Mouse (Mus musculus): Measurements from ENCODE around the gene Olfr1229. TPM values are rescaled to one million over a fixed set of nuclear protein-coding genes. Genes with fewer than 3 reads are reported as not detected.

Gene Olfr1229
- polyA plus RNA-seq (2012; rRNA removed) = not detected in 2 replicates

DNA sequence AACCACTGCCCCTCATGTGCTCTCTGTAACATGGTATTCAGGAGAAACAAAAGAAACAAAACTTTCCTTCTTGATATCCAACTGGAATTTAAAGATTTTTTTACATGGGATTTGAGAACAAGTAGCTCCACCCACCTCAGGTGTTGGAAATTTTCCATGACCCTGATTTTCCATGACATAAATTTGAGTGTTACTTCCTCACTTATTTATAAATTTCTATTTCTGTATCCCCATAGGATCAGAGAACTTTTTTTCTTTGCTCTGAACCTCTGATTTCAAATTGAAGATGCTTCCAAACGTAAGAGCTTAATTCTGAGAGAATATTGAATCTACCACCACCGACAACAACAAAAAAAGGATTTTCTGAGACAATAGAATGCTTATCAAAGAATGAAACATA lies at the start of gene Olfr1229:
TSS of gene Olfr1229 (minus strand) at position 101 of the 400 bp plus-strand sequence.

DNA sequence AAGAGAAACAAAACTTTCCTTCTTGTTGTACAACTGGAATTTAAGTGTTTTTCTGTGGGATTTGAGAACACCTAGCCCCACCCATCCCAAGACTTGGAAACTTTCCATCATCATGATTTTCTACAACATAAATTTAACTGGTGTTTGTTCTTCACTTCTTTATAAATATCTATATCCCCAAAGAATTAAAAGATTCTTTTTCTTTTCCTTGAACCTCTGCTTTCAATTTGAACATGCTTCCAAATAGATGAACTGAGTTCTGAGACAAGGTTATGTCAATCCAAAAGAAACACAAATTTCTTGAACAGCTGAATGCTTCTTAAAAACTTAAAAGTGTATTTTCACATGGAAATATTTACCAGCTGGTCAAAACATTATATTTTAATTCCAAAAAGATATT lies 41.8 kb upstream of the Olfr1229 start, which contains the start of gene Olfr1232:
TSS of gene Olfr1232 (minus strand) at position 101 of the 400 bp plus-strand sequence.

DNA sequence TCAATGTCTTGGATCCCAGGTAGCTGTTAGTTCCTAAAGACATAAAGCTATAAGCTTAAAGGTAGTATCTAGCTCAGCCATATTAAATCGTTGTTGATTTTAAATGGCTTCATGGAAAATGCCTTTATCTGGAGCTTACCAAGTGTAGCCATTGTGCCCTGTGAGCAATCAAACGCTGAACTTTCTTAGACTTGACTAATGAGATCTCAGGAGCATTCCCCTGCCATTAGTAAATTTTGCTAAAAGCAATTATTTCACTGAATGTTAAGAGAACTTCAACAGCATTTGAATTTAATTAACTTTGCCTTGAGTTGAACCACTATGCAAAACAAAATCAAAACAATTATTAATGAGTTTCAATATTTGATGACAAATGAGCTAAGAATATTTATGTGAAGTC lies 19.2 kb upstream of the Olfr1229 start, which contains the start of gene Olfr1231:
TSS of gene Olfr1231 (minus strand) at position 101 of the 400 bp plus-strand sequence.

DNA sequence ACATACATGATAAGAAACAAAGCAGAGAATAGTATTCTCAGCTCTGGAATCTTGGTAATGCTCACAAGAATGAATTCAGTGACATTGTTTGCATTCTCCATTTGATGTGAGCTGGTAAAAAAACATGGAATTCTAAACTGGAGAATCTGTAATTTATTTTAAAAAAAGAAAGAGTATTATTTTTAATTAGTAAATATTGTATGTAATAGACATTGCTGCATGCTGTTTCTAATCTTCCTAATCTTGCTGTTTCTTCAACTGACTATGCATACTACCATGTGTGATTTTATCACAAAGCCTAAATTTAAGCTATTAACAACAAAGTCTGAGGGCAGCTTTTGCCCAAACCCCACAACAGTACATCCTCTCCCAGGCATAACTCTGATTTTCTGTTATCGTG lies 9.4 kb upstream of the Olfr1229 start, which contains the start of gene Olfr1230:
TSS of gene Olfr1230 (minus strand) at position 101 of the 400 bp plus-strand sequence.

DNA sequence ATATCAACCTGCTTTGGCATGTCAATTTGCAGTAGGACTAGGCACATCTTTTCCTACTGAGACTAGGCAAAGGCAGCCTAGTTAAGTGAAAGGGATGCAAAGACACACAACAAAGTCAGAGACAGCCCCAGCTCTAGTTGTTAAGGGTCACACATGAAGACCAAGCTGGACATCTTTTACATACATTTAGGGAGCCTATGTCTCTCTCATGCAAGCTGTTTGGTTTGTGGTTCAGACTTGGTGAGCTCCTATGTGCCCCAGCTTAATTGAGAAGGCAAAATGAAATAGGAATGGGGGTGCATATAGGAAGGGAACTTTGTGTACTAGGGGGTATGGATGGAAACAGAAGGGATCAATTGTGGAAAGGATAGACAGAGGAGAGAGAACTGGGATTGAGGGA lies 33.9 kb downstream of the Olfr1229 start, which contains the start of gene Olfr1228:
TSS of gene Olfr1228 (minus strand) at position 101 of the 400 bp plus-strand sequence.

Other genes starting within 250 kb of the Olfr1229 start
- not detected in 2 replicates for gene Olfr1218, start 226.8 kb downstream of the Olfr1229 start, polyA plus RNA-seq (2012; rRNA removed)
- not detected in 2 replicates for gene Olfr1219, start 204.5 kb downstream of the Olfr1229 start, polyA plus RNA-seq (2012; rRNA removed)
- not detected in 2 replicates for gene Olfr1220, start 181.2 kb downstream of the Olfr1229 start, polyA plus RNA-seq (2012; rRNA removed)
- gene Olfr1221, start 170.7 kb downstream of the Olfr1229 start, polyA plus RNA-seq (2012; rRNA removed) = not detected in 2 replicates
- gene Olfr1222, start 155.0 kb downstream of the Olfr1229 start, polyA plus RNA-seq (2012; rRNA removed) = not detected in 2 replicates
- not detected in 2 replicates for gene Olfr1223, start 136.5 kb downstream of the Olfr1229 start, polyA plus RNA-seq (2012; rRNA removed)
- gene Olfr1224-ps1, start 123.9 kb downstream of the Olfr1229 start, polyA plus RNA-seq (2012; rRNA removed) = not detected in 2 replicates
- not detected in 2 replicates for gene Olfr1225, start 113.3 kb downstream of the Olfr1229 start, polyA plus RNA-seq (2012; rRNA removed)
- gene Olfr1226, start 88.0 kb downstream of the Olfr1229 start, polyA plus RNA-seq (2012; rRNA removed) = not detected in 2 replicates
- gene Olfr1228, start 34.0 kb downstream of the Olfr1229 start, polyA plus RNA-seq (2012; rRNA removed) = not detected in 2 replicates
- gene Olfr1230, start 9.3 kb upstream of the Olfr1229 start, polyA plus RNA-seq (2012; rRNA removed) = not detected in 2 replicates
- not detected in 2 replicates for gene Olfr1231, start 19.1 kb upstream of the Olfr1229 start, polyA plus RNA-seq (2012; rRNA removed)
- gene Olfr1232, start 41.7 kb upstream of the Olfr1229 start, polyA plus RNA-seq (2012; rRNA removed) = not detected in 2 replicates
- not detected in 2 replicates for gene Olfr1233, start 54.4 kb upstream of the Olfr1229 start, polyA plus RNA-seq (2012; rRNA removed)
- not detected in 2 replicates for gene Olfr1234, start 76.9 kb upstream of the Olfr1229 start, polyA plus RNA-seq (2012; rRNA removed)
- not detected in 2 replicates for gene Olfr1238, start 121.7 kb upstream of the Olfr1229 start, polyA plus RNA-seq (2012; rRNA removed)
- gene Olfr1239, start 132.4 kb upstream of the Olfr1229 start, polyA plus RNA-seq (2012; rRNA removed) = not detected in 2 replicates
- gene Olfr1240, start 155.0 kb upstream of the Olfr1229 start, polyA plus RNA-seq (2012; rRNA removed) = not detected in 2 replicates
- gene Olfr1241, start 199.1 kb upstream of the Olfr1229 start, polyA plus RNA-seq (2012; rRNA removed) = not detected in 2 replicates
- not detected in 2 replicates for gene Olfr1242, start 210.3 kb upstream of the Olfr1229 start, polyA plus RNA-seq (2012; rRNA removed)
- not detected in 2 replicates for gene Olfr1243, start 243.5 kb upstream of the Olfr1229 start, polyA plus RNA-seq (2012; rRNA removed)

Data from central nervous system, embryonic 11.5 days (tissue).